Mouse (Mus musculus) heart, postnatal 36 days (tissue): ENCODE measurements around the gene Clrn3. TPM values are rescaled to one million over a fixed set of nuclear protein-coding genes. Genes with fewer than 3 reads are reported as not detected.

Source experiments
- DNase-seq, 2 experiments: peaks; one replicate each; pipeline ENCODE4 v3.0.0; 2021 to 2022
- intact Hi-C: fragments of 180-260 bp; cut with DNase I; formaldehyde crosslinking; loops from one replicate; pipeline ENCODE4 v1.15.1; 2025
- total RNA-seq, 2 experiments: library from RNA; stranded (reverse); gene quantifications; 2 replicates each; pipeline ENCODE4 v1.2.3; 2021

The Clrn3 gene
- total RNA-seq, 2 experiments from 2014 or later, result not detected

DNA sequence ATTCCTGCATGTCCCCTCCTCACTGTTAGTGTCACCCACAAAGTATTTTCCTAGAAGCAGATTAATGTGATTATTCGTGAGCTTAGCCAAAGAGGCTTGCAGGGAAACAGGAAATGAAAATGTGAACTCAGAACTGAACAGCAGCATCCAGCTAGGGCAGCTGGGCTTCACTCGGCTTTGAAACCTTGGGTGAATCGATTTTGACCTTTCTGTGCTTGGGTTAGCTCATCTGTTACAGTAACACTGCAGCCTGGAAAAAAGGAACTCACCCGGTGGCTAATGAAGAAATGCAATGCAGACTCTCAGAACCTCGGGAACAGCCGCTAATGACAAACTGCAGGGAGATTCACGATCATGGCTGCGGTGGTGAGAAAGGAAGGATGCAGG lies 38.0 kb downstream of the Clrn3 start:
- intact Hi-C loops, result no loop called here
- DNase-seq, result no peak

DNA sequence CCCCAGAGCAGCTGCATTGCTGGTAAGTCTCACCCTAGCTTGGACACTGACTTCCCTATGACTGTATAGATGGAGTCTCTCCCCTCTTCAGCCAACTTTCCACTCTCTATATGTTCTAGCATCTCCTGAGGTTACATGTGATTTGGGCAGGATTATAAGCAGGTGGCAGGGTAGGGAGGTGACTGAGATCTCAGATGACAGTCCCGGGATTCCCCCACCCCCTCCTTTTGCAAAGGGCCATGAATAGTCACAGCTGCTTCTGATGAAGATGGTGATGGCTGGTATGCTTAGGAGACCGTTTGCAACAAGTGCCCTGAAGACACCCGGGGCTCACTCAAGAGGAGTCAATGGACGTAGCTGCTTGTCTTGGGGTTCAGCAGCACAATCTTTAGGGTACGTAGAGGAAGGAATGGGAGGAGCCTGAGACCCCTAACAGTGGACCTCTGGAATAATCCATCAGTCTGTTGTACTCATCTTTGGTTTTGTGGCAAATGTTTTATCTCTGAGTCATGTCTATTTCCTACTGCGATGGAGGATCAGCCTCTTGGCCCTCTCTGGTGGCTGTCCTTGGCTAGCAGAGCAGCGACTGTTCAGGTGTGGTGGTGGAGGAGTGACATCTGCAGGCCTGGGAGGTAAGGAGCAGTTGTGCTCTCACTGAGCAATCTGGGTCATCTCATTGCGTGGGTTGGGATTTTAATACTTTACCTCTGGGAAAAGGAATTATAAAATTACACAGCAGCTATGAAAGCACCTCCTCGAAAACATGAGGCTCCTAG lies 38.5 kb downstream of the Clrn3 start:
- intact Hi-C loops, result loop anchor here (2.0 to 10.0 kb wide), 2 partner anchors 135 to 1635 kb away; no protein-coding TSS in a partner anchor
- DNase-seq, result no peak

DNA sequence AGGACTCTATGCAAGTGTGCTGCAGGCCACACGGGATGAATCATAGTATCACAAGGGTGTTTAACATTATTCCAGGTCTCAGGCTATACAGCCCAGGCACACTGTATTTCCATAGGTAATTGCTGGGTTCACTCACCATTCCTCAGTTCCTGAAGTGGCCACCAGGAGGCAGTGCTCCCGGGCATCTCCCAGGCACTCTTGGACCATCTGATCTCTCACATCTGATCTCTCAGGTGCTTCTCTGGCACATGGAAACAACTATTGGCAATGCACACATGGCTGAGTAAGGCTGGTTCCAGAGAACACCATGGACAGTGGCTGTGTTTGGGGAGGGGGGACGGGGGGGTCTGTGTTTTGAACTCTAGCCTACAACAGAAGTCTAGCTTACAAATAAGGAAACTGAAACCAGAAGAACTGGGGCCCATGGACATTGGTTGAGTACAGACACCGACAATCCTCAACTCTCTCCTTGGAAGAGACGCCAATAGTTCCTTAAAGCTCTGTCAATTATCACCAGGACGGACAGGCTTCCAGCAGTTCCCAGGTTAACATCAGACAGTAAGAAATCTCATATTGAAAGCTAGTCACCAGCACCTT lies 40.1 kb downstream of the Clrn3 start:
- peak in 1 of 2 experiments; percentile 12 for DNase-seq
- intact Hi-C loops, result loop anchor here (2.0 to 10.0 kb wide), 2 partner anchors 136 to 1634 kb away; no protein-coding TSS in a partner anchor

DNA sequence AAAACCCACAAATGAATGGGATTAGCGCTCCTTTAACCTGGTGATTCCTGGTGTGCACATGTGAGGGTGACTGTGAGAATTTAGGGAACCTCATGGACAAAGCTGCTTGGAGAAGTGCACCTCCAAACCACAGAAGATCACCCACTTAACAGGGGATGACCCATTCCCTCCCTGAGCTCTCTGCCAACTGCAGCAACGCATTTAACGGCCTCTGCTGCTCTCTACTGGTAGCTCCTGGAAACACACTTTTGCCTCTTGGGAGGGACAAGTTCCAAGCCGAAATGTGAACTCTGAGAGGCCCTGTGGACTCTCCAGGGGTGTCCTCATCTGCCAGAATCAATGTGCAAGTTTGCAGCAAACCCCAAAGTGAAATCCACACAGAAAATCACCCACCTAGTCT lies 41.0 kb downstream of the Clrn3 start:
- peak; percentile 66 to 70 for DNase-seq
- intact Hi-C loops, result loop anchor here (1.0 to 10.0 kb wide), 2 partner anchors 84 to 1633 kb away; no protein-coding TSS in a partner anchor

DNA sequence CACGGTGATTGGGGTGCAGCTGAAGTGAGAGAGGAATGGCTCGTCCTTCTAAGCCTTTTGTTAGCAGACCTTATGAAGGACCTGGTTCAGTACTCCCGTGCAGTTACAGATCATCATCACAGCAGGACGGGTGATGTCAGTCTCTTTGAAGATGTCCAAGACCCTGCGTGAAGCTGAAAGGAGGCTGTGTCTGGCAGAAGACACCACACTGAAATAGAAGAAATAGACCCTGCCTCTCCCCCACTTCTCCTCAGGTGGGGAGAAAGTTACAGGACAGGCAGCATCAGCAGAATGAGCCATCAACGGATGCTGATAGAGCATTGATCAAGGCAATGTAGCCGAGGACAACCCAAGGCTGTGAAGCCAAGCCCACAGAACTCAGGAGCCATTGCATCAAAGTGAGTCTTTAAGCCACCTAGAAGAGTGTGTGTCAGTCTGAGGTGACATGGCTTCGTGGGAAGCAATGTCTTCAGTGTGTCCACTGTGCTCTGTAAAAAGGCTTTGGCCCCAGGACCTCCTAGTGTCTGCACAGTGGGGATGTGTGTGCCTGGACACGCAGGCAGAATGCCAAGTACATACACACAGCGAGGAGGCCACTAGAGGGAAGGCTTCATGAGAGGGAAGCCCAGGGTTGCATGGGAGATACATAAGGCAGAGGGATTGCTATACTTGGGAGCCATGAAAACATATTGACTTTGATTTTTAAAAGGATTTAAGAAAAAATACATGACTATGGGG lies 41.6 kb downstream of the Clrn3 start:
- DNase-seq, result no peak
- intact Hi-C loops, result loop anchor here (1.0 to 10.0 kb wide), 2 partner anchors 84 to 1632 kb away; no protein-coding TSS in a partner anchor

DNA sequence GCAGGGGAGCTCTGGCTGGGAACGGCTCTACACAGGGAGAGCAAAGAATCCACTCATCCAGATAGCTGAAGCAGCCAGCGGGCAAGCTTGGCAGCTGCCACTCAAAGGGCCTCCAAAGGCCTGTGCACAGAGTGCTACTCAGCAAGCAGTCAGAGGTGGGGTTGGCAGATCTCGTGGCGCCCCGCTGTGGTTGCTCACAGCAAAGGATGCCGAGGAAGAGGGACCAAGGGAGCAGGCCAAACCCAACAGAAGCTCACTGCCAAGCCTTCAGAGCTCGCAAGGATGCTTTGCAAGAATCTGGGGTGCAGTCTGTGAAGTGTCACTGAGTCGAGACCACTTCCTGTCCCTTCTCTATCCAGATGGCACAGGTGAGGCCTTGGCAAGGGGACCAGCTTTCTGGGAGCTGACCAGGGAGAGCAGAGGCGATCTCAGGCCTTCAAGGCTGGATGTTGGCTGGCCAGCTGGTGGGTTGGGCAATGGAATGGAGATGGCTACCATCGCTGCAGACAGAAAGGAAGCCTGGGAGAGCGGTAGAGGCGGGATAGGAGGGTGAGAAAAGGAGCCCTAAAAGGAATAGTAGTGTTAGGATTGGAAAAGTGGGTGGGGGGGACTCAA lies 42.6 kb downstream of the Clrn3 start:
- intact Hi-C loops, result loop anchor here (10.0 kb wide), 1 partner anchor 1631 kb away; no protein-coding TSS in a partner anchor
- no peak for DNase-seq

DNA sequence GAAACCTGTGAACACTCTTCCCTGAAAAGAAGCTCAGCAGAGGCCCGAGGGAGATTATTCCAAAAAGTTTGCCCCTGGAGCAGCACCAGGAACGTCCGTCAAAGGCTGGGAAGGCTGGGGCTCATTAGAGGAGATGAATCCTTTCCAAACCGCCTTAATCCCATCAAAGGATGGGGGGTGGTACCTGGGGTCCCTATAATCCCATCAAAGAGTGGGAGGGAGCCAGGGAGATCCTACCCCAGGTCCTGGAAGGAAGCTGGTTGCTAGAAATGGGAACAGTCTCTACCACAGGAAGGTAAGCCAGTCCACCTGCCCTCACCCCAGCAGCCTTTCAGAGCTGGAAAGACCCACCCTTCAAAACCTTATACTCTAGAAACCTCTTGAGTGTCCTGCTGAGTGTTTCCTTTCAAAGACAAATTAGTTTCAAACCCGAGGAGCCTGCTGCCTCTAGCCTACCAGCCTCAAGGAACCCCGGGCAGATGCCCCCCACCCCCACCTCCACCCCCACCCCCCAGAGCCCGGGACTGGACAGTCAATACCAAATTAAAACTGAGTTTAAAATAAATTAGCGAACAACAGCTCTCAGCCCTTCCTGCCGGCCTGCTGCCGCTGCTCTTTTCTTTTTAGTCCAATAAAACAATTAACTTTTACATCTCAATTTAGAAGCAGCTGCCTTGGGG lies 43.2 kb downstream of the Clrn3 start:
- intact Hi-C loops, result loop anchor here (10.0 kb wide), 1 partner anchor 1630 kb away; no protein-coding TSS in a partner anchor
- DNase-seq, result no peak

DNA sequence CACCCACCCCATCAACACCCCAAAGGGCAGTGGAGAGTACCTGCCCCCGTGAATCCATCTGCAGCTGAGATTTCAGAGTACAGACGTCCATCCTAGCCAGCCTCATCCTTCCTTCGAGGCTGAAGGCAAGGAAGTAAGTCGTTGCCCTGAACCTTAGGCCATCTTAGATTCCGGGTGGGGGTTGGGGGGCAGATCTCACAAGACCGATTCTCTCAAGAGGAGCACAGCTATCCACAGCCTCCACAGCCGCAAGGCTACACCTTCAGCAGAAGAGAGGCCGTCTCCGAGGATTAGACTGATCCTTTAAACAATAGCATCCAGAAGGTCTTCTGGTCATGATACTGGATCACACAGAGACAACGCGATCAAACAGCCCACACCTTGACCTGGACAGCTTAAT lies 44.1 kb downstream of the Clrn3 start:
- DNase-seq, result no peak
- intact Hi-C loops, result loop anchor here (10.0 kb wide), 1 partner anchor 1630 kb away; no protein-coding TSS in a partner anchor

DNA sequence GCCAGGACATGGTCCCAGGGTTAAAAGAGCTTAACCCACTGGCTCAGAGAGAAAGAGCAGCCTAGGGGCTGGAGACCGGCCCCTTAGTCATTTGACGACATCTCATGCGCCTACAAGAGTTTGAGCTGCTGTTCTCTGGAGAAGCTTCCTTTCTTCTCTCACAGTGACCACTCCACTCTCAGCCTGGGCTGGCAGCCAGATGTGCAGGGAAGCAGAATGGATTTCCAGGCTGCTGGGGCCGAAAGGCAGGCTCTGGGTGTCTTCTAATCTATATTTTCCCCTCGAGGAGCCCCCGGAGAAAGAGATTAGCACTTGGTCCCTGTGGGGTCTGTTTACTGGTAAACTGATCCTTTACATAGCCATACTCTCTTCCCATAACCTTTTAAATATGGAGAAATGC lies 44.7 kb downstream of the Clrn3 start:
- intact Hi-C loops, result loop anchor here (10.0 kb wide), 1 partner anchor 1629 kb away; no protein-coding TSS in a partner anchor

DNA sequence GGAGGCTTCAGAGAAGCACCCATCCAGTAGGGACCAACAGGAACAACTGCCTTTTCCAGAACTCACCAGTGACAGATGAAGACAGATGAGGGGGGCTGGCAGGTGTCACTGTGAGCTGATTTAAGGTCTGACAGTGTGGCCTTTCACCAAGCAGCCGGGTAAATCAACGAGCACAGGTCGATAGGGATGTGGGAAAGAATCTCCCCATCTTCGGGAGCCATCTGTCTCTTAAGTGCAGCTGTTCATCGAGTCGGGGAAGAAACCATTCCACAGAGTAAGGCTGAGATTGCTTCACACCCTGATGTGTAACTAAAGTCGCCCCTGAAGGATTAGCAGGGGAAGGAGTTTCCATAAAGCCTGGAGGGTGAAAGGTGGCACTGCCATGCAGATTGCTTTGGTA lies 47.3 kb downstream of the Clrn3 start:
- no peak for DNase-seq
- intact Hi-C loops, result loop anchor here (10.0 kb wide), 1 partner anchor 1626 kb away; no protein-coding TSS in a partner anchor

More for the DNA sequence above, 44.7 kb downstream of the Clrn3 start:
- DNase-seq, result no peak

DNA sequence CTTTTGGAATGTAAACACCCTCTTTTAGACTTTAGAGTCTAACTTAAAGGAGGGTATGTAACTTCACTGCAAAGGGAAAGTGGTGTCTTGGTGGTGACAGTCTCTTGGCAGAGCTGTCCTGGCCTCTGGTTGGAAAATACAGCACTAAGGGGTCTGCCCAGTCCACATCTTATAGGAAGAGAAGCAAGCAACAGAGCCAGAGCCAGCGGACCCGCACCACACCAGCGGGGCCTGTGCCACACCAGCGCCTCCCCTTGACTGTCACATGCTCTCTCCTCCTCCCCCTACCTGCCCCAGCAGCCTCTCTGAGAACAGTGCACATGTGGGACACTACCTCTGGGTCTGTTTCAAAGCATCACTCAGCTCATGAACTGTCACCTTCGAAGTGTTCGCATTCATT lies 48.5 kb downstream of the Clrn3 start:
- intact Hi-C loops, result loop anchor here (10.0 kb wide), 1 partner anchor 1625 kb away; no protein-coding TSS in a partner anchor
- DNase-seq, result no peak

DNA sequence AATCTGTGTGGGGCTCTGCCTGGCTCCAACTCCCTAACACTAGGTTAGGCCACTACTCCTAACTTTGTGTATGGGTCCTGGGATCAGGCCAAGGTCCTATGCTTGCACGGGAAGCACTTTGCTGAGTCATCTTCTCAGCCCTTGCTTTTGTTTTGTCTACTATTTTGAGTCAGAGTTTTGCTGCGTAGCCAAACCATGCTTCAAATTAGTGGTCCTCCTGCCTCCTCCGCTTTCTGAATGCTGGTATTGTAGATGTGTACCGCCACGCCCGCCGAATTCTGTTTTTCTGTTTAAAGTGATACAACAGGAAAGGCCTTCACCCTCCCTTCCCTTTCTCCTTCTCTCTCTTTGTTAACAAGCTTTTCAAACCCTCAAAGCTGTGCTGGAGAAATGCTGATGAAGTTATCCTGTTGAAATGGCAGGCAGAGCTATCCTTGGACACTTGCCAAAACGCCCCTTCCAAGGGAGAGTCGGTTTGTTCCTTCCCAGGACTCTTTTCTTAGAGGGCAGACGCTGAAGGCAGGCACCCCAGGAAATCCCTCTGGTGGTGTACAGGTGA lies 49.1 kb downstream of the Clrn3 start:
- intact Hi-C loops, result no loop called here
- DNase-seq, result no peak

DNA sequence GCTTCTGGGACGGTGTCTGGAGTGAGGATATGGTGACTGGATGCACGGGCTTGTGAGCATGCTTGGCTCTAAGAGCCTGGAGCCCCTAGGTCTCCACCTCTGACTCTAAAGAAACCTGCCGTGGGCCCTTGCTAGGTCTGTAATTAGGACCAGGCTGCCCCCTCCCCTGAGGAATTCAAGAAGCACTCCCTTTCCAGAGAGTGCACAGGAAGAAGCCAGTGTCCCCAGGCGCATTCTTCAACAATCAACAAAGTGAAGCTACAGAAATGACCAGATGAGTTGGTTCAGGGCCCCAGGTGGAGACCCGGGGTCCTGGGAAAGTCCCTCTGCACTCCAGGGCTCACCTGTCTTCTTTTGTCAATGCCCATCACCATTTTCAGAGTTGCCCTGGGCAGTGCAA lies 51.2 kb downstream of the Clrn3 start:
- intact Hi-C loops, result no loop called here
- no peak for DNase-seq

DNA sequence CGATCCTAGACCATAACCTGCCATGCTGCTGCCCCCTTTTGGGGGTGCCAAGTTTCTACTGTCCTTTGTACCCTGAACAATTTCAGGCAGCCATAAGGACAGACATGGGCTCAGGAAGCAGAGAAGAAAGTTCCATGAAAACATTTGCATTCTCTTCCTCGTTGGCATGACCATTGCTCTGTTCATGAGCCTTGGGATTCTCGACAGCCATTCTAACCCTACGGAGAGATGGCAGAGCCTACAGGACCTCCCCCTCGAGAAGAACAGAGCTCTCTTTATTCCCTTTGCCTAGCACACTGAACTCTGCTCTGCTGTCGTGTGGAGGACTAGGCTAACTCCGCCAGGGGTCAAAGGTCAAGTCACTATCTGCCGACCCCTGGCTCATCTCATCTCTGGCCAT lies 52.5 kb downstream of the Clrn3 start:
- intact Hi-C loops, result no loop called here
- DNase-seq, result no peak

DNA sequence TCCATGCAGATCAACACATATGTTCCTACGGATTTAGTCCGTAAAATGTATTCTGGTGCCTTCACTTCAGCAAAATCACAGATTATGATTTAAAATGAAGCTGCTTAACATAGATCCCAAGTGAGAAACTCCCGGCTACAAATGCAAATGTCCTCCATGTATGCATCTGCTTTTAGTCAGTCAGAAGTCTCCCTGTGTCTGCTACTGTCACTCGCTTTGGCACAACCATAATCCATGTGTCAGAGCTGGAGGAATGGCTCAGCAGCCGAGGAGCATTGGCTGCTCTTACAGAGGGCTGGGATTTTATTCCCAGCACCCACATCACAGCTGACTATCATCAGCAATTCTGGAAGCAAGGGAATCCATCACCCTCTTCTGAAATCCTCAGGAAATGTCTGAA lies 58.1 kb downstream of the Clrn3 start:
- intact Hi-C loops, result no loop called here
- DNase-seq, result no peak

DNA sequence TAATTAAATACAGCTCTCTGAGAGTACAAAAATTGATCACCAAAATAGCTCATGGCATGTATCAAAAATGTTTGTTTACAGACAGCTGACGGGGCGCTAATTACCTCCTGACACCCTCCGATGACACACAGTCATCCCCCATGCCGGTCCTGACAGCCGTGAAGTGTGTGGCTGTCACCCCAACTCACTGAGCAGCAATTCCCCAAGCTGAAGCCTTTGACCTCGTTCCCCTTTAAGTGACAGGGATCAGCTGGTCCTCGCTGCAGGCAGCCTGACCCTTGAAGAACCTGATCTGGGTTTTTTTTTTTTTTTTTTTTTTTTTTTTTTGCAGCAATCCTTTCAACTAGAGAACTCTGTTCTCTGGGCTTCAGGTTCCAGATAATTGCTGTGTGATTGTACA lies 59.8 kb downstream of the Clrn3 start:
- intact Hi-C loops, result loop anchor here (10.0 kb wide), 1 partner anchor 374 kb away; no protein-coding TSS in a partner anchor
- no peak for DNase-seq

DNA sequence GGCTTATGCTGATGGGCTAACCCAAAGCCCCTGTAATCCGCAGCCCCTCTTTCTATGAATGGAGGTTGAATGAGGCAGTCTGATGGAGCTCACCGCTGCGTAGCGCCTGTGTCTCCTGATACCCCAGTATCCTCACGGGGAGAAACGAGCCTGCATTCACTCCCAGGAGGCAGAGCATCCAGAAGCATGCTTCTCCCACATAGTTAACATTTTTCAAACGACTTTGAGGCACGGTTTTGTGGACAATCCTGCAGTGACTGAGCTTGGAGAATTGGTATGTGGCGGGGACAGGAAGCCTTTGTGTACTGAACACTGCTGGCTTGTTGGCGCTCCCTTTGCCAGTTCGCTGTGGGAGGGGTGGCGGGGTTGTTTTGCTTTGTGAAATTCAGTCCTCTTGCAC lies 63.2 kb downstream of the Clrn3 start:
- intact Hi-C loops, result loop anchor here (10.0 kb wide), 1 partner anchor 370 kb away; no protein-coding TSS in a partner anchor
- DNase-seq, result no peak

DNA sequence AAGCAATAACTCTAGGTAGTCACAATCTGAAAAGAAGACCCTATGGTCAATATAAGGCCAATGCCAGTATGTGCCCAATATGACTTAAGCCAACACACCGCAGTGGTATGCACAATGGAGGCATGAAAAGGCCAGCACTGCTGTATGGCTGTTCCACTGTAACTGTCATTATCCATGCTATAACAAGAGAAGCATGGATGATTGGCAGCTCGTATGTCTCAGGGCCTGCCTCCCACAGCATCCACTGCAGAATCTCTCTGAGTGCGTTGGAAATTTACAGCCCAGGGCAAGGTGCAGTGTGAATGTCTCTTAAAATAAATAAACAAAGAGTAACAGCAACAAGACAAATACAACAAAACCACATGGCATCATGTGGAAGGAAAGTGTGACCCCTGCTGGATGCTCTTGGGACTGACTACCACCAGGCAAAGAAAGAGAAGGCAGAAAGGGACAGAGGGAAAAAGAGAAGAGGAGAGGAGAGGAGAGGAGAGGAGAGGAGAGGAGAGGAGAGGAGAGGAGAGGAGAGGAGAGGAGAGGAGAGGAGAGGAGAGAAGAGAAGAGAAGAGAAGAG lies 63.7 kb downstream of the Clrn3 start:
- intact Hi-C loops, result loop anchor here (10.0 kb wide), 1 partner anchor 370 kb away; no protein-coding TSS in a partner anchor
- peak; percentile 36 to 53 for DNase-seq
